Mouse (Mus musculus) hindbrain, embryonic 14.5 days (tissue): Measurements from ENCODE around the gene Atxn2. TPM values are rescaled to one million over a fixed set of nuclear protein-coding genes. Genes with fewer than 3 reads are reported as not detected.

Source experiments
- ATAC-seq: fragments of 200-750 bp; cut with Nextera tagmentation; 2 replicates; pipeline ENCODE4 v1.8.0; 2017; ENCODE audit warnings: moderate number of reproducible peaks, mild to moderate bottlenecking, moderate TSS enrichment, moderate library complexity; ENCODE audit not compliant: low FRiP score
- DNase-seq: peaks from one replicate; pipeline ENCODE4 v3.0.0-alpha.2; 2015; ENCODE audit warnings: low spot score
- H3K27ac ChIP-seq: fragments of 300-500 bp; sonication (generic); 2 replicates; pipeline ENCODE4 v1.5.1; 2014; ENCODE audit warnings: mild to moderate bottlenecking, moderate library complexity
- H3K27me3 ChIP-seq: fragments of 300-500 bp; sonication (generic); 2 replicates; pipeline ENCODE4 v1.6.1; 2014; ENCODE audit warnings: mild to moderate bottlenecking, low read length, mixed read lengths; ENCODE audit not compliant: control insufficient read depth, insufficient read depth
- H3K36me3 ChIP-seq: fragments of 300-500 bp; sonication (generic); replicated peaks from 2 replicates; pipeline ENCODE4 v1.6.1; 2014; ENCODE audit not compliant: control insufficient read depth, insufficient read depth
- H3K4me1 ChIP-seq: fragments of 300-500 bp; sonication (generic); replicated peaks from 2 replicates; pipeline ENCODE4 v1.6.1; 2014; ENCODE audit warnings: antibody characterized with exemption, low read length, mixed read lengths; ENCODE audit not compliant: control insufficient read depth, insufficient read depth
- H3K4me2 ChIP-seq: fragments of 300-500 bp; sonication (generic); replicated peaks from 2 replicates; pipeline ENCODE4 v1.6.1; 2014; ENCODE audit warnings: mild to moderate bottlenecking, moderate library complexity
- H3K4me3 ChIP-seq: fragments of 300-500 bp; sonication (generic); replicated peaks from 2 replicates; pipeline ENCODE4 v1.5.1; 2014; ENCODE audit warnings: mild to moderate bottlenecking, low read length
- H3K9ac ChIP-seq: fragments of 300-500 bp; sonication (generic); 2 replicates; pipeline ENCODE4 v1.6.1; 2014
- H3K9me3 ChIP-seq: fragments of 300-500 bp; sonication (generic); 2 replicates; pipeline ENCODE4 v1.6.1; 2016; ENCODE audit warnings: low read length; ENCODE audit not compliant: control insufficient read depth
- WGBS: fragments of 180-500 bp; shearing (Covaris S2); extraction: QIAGEN DNeasy Blood & Tissue Kit; methylation state at CpG from one replicate; pipeline ENCODE4 v1.1.7; 2014; 5-methylcytosine and 5-hydroxymethylcytosine counted together
- polyA plus RNA-seq: library from polyadenylated mRNA; unstranded; fragments of >200 nt; fragmentation: Nextera tagmentation; extraction: Ambion mirVana; gene quantifications from 2 replicates; pipeline ENCODE4 v1.2.1, GENCODE M21; 2014

The Atxn2 gene
- polyA plus RNA-seq, 1 experiment from 2014 or later, result 90.5 TPM

DNA sequence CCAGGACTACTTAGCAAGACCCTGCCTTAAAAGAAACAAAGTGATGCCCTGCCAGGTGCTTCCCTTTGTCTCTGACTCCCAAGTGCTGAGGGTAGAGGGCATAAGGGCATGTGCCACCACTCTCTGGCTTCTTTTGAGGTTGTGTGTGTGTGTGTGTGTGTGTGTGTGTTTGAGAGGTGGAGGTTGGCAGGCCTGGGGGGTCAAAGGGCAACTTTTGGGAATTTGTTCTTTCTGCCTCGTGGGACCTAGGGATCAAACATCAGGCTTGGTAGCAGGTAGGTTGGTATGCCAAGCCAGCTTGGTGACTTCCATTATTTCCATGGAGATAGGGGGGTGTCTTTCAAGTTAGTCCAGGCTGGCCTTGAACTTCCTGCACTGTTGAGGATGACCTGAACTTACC lies 7.8 kb upstream of the Atxn2 start:
- H3K4me3 ChIP-seq, result no peak overlapping the region
- WGBS, result 50% methylated on average over 1 of the region's 1 CpGs
- H3K9ac ChIP-seq, result no peak overlapping the region

DNA sequence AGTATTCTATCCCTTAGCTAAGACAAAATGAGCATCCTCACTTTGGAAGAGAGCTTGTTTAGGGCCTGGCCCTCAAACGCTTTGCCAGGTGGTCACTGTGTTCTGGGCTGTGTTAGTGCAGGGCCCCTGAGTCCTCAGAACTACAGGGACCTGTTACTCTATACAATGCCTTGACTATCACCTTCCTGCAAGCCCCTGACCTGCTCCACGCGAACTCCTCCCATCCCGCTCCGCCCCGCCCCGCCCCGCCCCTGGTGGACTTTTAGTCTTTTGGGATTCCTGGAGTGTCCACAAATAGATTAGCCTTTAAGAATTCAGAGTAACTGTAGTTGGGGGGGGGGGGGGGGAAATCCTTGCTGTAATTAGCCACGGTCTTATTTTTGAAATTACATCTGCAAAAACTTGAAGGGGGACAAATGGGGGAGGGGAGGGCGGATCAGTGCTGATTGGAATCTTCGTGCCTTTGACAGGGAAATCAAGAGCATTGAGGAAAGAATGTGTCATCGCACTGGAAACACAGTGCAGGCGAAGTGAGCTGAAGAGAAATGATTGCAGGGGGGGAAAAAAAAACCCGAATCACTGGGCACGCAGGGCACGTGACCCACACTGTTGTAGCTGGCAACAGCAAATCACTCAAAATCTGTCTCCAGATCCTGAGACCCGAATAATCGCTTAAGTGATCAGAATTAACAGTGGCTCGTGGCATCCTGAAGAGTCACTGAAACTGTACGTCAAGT lies 6.5 kb upstream of the Atxn2 start:
- Histone ChIP-seq H3K9me3 (no peaks in the 10 kb centered on the region), H3K4me1 (0 out of 2 replicates have a peak, but pooled peaks cover 5% of the 10 kb centered on the region), H3K27ac (no peak overlapping the region), H3K9ac (peak overlapping the region; percentile 44; the same call in 1 of the 2 replicates), H3K4me2 (peak overlapping the region; percentile 44), H3K36me3 (no peaks in the 10 kb centered on the region), H3K4me3 (peak overlapping the region; percentile 14), H3K27me3 (no peaks in the 10 kb centered on the region)
- ATAC-seq, result no peak
- WGBS, result 6% methylated on average over 20 of the region's 20 CpGs
- no peak for DNase-seq

More for the DNA sequence above, 7.8 kb upstream of the Atxn2 start:
- H3K27ac ChIP-seq, result no peak overlapping the region
- H3K36me3 ChIP-seq, result no peaks in the 10 kb centered on the region
- H3K4me2 ChIP-seq, result no peak overlapping the region
- H3K9me3 ChIP-seq, result no peaks in the 10 kb centered on the region
- H3K4me1 ChIP-seq, result 0 out of 2 replicates have a peak, but pooled peaks cover 5% of the 10 kb centered on the region
- H3K27me3 ChIP-seq, result no peaks in the 10 kb centered on the region
- ATAC-seq, result no peak
- no peak for DNase-seq

DNA sequence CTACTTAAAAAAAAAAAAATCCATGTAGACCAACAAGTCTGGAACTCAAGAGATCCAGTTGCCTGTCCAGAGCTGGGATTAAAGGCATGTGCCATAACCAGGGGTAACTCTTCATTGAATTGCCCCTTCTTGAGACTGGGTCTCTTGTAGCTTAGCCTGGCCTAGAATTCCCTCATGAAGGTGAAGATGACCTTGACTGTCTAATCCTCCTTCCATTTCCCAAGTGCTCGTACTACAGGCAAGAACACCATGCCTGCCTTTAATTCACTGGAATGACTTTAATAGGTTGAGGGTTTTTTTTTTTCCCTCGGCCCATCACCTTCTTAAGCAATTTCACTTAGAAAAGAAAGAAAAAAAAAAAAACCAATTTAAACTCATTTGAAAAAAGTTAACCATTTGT lies 735 bp upstream of the Atxn2 start:
- no peak overlapping the region for H3K9ac ChIP-seq
- DNase-seq, result no peak
- H3K4me2 ChIP-seq, result peak overlapping the region; percentile 69
- no peaks in the 10 kb centered on the region for H3K36me3 ChIP-seq
- H3K27ac ChIP-seq, result no peak overlapping the region
- no peaks in the 10 kb centered on the region for H3K27me3 ChIP-seq
- 54% methylated on average over 2 of the region's 2 CpGs for WGBS
- H3K4me1 ChIP-seq, result peaks cover 22% of the 10 kb centered on the region
- H3K9me3 ChIP-seq, result no peaks in the 10 kb centered on the region
- peak overlapping the region; percentile 100 for H3K4me3 ChIP-seq
- no peak for ATAC-seq

DNA sequence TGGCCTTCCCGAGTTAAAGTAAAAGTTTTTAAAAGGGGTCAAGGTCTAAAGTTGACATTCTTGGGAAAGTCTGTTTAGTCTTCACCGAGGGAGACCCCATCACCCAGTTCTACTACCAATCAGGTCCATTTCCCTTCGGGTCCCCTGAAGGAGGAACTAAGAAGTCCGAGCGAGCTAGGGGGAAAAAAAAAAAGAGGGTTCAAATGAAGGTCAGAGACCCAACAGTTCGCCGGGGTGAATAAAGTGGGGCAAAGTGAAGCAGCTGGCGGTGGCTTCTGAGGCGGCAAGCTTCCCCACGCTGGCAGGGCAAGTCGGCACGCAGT lies 325 bp upstream of the Atxn2 start:
- Histone ChIP-seq H3K27ac (peak overlapping the region; percentile 97), H3K27me3 (no peaks in the 10 kb centered on the region), H3K36me3 (no peaks in the 10 kb centered on the region), H3K4me3 (peak overlapping the region; percentile 100), H3K4me1 (peaks cover 22% of the 10 kb centered on the region), H3K9me3 (no peaks in the 10 kb centered on the region), H3K4me2 (peak overlapping the region; percentile 69), H3K9ac (peak overlapping the region; percentile 97)
- under 1% methylated on average over 12 of the region's 12 CpGs for WGBS
- ATAC-seq (no peak), DNase-seq (peak; percentile 31)

DNA sequence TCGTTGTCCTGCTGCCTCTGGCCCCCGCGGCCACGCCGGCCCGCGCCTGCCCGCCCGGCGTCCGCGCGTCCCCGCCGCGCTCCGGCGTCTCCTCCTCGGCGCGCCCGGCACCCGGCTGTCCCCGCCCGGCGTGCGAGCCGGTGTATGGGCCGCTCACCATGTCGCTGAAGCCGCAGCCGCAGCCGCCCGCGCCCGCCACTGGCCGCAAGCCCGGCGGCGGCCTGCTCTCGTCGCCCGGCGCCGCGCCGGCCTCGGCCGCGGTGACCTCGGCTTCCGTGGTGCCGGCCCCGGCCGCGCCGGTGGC lies 743 bp downstream of the Atxn2 start:
- no peaks in the 10 kb centered on the region for H3K36me3 ChIP-seq
- peak; percentile 67 for ATAC-seq
- WGBS, result 4% methylated on average over 32 of the region's 57 CpGs
- H3K4me3 ChIP-seq, result peak overlapping the region; percentile 100
- H3K4me1 ChIP-seq, result peaks cover 22% of the 10 kb centered on the region
- peak overlapping the region; percentile 93 for H3K4me2 ChIP-seq
- no peaks in the 10 kb centered on the region for H3K9me3 ChIP-seq
- DNase-seq, result no peak
- peak overlapping the region; percentile 97 for H3K27ac ChIP-seq
- no peaks in the 10 kb centered on the region for H3K27me3 ChIP-seq
- peak overlapping the region; percentile 97 for H3K9ac ChIP-seq

DNA sequence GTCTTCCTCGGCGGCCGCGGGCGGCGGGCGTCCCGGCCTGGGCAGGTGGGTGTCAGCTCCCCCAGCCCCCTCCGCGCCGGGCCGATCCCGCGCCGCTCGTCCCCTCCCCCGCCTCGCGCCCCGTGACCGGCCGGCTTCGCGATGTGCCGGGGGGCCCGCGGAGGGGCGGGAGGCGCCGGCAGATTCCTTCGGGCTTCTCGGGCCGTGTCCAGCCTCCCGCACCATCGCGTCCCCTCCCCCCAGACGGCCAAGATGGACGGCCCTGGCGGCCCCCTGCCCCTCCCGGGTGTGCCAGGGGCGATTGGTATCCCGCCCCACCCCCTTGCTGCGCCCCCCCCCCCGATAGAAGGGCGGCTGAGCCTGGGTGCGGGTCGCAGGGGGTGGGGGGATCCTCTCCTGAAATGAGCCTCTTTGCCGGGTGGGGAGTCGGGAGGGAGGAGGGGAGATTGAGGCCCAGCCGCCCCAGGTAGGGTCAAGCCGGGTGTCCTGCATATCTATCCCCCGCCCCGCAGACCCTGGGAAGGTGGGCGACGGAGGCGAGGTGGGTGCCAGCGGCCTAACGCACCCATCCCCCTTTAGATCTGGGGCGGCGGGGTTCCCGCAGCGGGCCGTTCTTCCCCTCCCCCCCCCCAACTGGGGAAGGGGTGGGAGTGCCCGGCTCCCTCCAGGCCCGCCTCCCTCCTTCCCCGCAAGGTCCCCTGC lies 1.2 kb downstream of the Atxn2 start:
- H3K27me3 ChIP-seq, result no peaks in the 10 kb centered on the region
- H3K27ac ChIP-seq, result peak overlapping the region; percentile 97
- DNase-seq (peak; percentile 42), ATAC-seq (peak; percentile 39)
- H3K4me3 ChIP-seq, result peak overlapping the region; percentile 100
- H3K9ac ChIP-seq, result peak overlapping the region; percentile 97
- H3K4me2 ChIP-seq, result peak overlapping the region; percentile 93
- H3K36me3 ChIP-seq, result no peaks in the 10 kb centered on the region
- H3K9me3 ChIP-seq, result no peaks in the 10 kb centered on the region
- WGBS, result under 1% methylated on average over 48 of the region's 66 CpGs
- H3K4me1 ChIP-seq, result peaks cover 22% of the 10 kb centered on the region

DNA sequence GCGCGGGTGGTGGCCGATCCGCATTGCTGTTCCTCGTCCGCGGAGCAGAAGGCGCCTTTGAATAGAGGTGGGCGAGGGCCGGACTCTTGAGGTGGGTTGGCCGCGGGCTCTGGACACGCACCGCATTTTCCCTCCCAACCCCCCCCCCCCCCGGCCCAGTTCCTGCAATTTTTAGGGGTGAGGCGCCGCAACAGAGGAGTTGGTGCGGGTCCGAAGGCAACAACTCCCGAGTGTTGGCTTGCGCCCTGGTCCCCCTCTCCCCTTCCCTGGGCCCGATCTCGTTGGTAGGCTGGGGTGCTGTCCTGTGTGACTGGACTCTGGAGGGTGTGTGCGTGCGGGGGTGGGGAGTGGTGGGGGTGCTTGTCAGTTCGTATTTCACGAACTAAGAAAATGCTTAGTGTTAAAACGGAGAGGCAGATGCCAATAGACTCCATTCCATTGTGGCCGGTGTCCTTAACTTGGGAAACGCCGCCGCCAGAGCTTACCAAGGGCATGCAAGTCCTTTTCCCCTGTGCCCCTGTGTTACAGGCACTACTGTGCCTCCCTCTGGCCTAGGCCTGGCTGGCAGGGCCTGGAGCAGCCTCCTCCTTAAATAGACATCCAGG lies 1.9 kb downstream of the Atxn2 start:
- Histone ChIP-seq H3K9me3 (no peaks in the 10 kb centered on the region), H3K36me3 (no peaks in the 10 kb centered on the region), H3K27me3 (no peaks in the 10 kb centered on the region), H3K9ac (peak overlapping the region; percentile 97), H3K4me3 (peak overlapping the region; percentile 100), H3K27ac (peak overlapping the region; percentile 97), H3K4me1 (peaks cover 22% of the 10 kb centered on the region), H3K4me2 (peak overlapping the region; percentile 93)
- DNase-seq (peak; percentile 50), ATAC-seq (peak; percentile 51; the same call in 1 of the 2 replicates)
- under 1% methylated on average over 30 of the region's 32 CpGs for WGBS

DNA sequence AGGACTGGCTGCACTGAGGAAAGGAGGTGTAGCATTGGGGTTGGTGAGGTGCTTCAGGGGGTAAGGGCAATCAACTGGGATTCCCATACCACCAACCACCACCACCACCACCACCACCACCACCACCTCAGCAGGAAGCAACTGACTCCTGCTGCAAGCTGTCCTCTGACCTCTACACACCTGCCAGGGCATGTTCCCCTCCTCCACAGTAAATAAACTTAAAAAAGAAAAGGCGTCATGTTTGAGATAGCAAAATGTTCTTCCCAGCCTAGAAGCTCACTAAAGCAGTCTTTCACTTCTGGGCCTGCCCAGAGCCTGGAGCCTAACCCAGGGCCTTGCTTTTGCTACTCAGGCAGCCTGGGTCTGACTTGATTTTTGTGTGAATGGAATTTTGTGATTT lies 3.2 kb downstream of the Atxn2 start:
- Histone ChIP-seq H3K36me3 (no peaks in the 10 kb centered on the region), H3K27ac (no peak overlapping the region), H3K27me3 (no peaks in the 10 kb centered on the region), H3K4me1 (peaks cover 22% of the 10 kb centered on the region), H3K4me2 (peak overlapping the region; percentile 93), H3K9ac (no peak overlapping the region), H3K4me3 (peak overlapping the region; percentile 100; the same call in 1 of the 2 replicates), H3K9me3 (no peaks in the 10 kb centered on the region)
- no peak for ATAC-seq
- no peak for DNase-seq
- WGBS, result 79% methylated on average over 1 of the region's 1 CpGs

DNA sequence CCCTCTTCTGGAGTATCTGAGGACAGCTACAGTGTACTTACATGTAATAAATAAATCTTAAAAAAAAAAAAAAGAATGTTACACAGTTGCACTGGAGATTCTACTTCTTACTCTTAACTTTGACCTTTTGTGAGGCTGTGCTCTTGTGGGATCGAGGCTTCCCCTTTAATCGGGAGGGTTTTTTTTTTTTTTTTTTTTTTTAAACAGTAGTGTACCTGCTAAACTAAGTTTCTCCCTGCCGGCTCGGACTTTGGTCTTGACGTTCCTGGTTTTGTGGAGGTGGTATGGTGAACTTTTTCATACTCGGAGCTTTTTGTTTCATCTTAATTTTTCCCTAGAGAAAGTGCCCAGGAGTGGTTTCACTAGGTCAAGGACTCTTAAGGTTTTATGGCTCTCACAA lies 3.8 kb downstream of the Atxn2 start:
- Histone ChIP-seq H3K27ac (no peak overlapping the region), H3K27me3 (no peaks in the 10 kb centered on the region), H3K9me3 (no peaks in the 10 kb centered on the region), H3K4me2 (no peak overlapping the region), H3K9ac (no peak overlapping the region), H3K4me3 (no peak overlapping the region), H3K36me3 (no peaks in the 10 kb centered on the region), H3K4me1 (peaks cover 28% of the 10 kb centered on the region)
- no peak for ATAC-seq
- DNase-seq, result no peak
- 86% methylated on average over 6 of the region's 6 CpGs for WGBS
